Mouse (Mus musculus): Measurements from ENCODE around the gene Zkscan4. TPM values are rescaled to one million over a fixed set of nuclear protein-coding genes. Genes with fewer than 3 reads are reported as not detected.
"Not testable (repeated sequence)": the region's sequence is repeated elsewhere in the genome, so short reads cannot be mapped to it uniquely, and the experiment has no call there.

Zkscan4 gene
- polyA plus RNA-seq, 1 experiment = not detected

- Histone ChIP-seq H3K79me2 (ENCODE audit: control insufficient read depth, insufficient read depth) (peaks cover 35% of the 10 kb centered on the region), H3K79me3 (ENCODE audit: low read depth) (peaks cover 25% of the 10 kb centered on the region), H3K36me3 (ENCODE audit: control insufficient read depth, insufficient read depth) (peaks cover 52% of the 10 kb centered on the region), H3K27me3 (ENCODE audit: control insufficient read depth, insufficient read depth, insufficient read length) (no peaks in the 10 kb centered on the region), H3K4me3 (ENCODE audit: insufficient read depth, poor library complexity, severe bottlenecking) (no peak overlapping the region), H3ac (ENCODE audit: control insufficient read depth, insufficient read length, low read depth) (no peak overlapping the region)
- TF ChIP-seq USF1 (IDR thresholded peaks at IDR 0.05; ENCODE audit: low read depth) (no peak), CEBPB (IDR thresholded peaks at IDR 0.05; ENCODE audit: low read depth) (no peak), FOSL1 (IDR thresholded peaks at IDR 0.05; ENCODE audit: insufficient read depth, low read length, poor library complexity, severe bottlenecking) (no peak), MYOD1 (IDR thresholded peaks at IDR 0.05; ENCODE audit: control insufficient read depth, insufficient read length, low read depth) (no peak), CTCF (IDR thresholded peaks at IDR 0.05; ENCODE audit: control insufficient read depth, insufficient read depth, insufficient read length) (no peak), MAX (IDR thresholded peaks at IDR 0.05) (no peak), MYOG (IDR thresholded peaks at IDR 0.05; ENCODE audit: control insufficient read depth, extremely low read depth, insufficient read length) (no peak)
These were observed 30.7 kb upstream of the Zkscan4 start for GRCm38 (mm10) chr13:21447856-21448614.

GRCm38 (mm10) chr13:21453042-21453441, 25.7 kb upstream of the Zkscan4 start:
- peak overlapping the region; percentile 75 for H3ac ChIP-seq (ENCODE audit: control insufficient read depth, insufficient read length, low read depth)
- H3K27me3 ChIP-seq (ENCODE audit: control insufficient read depth, insufficient read depth, insufficient read length) = no peaks in the 10 kb centered on the region
- peaks cover 28% of the 10 kb centered on the region for H3K79me3 ChIP-seq (ENCODE audit: low read depth)
- peaks cover 40% of the 10 kb centered on the region for H3K79me2 ChIP-seq (ENCODE audit: control insufficient read depth, insufficient read depth)
- TF ChIP-seq CEBPB (IDR thresholded peaks at IDR 0.05; ENCODE audit: low read depth) = no peak
- no peak for TF ChIP-seq MYOG (IDR thresholded peaks at IDR 0.05; ENCODE audit: control insufficient read depth, extremely low read depth, insufficient read length)
- no peak for TF ChIP-seq USF1 (IDR thresholded peaks at IDR 0.05; ENCODE audit: low read depth)
- TF ChIP-seq CTCF (IDR thresholded peaks at IDR 0.05; ENCODE audit: control insufficient read depth, insufficient read depth, insufficient read length) = no peak
- TF ChIP-seq FOSL1 (IDR thresholded peaks at IDR 0.05; ENCODE audit: insufficient read depth, low read length, poor library complexity, severe bottlenecking) = no peak
- no peak for TF ChIP-seq MAX (IDR thresholded peaks at IDR 0.05)
- TF ChIP-seq MYOD1 (IDR thresholded peaks at IDR 0.05; ENCODE audit: control insufficient read depth, insufficient read length, low read depth) = no peak
- H3K36me3 ChIP-seq (ENCODE audit: control insufficient read depth, insufficient read depth) = peaks cover 11% of the 10 kb centered on the region
- peak overlapping the region; percentile 50 for H3K4me3 ChIP-seq (ENCODE audit: insufficient read depth, poor library complexity, severe bottlenecking)

GRCm38 (mm10) chr13:21453449-21453848, 25.3 kb upstream of the Zkscan4 start, which contains the start of gene Zscan26:
Gene Zscan26 (minus strand): TSS chr13:21453730.
- Histone ChIP-seq H3K4me3 (ENCODE audit: insufficient read depth, poor library complexity, severe bottlenecking) (peak within 1 kb of the TSS; percentile 50), H3K79me3 (ENCODE audit: low read depth) (peaks cover 28% of the 10 kb centered on the region), H3K27me3 (ENCODE audit: control insufficient read depth, insufficient read depth, insufficient read length) (no peaks in the 10 kb centered on the region), H3K79me2 (ENCODE audit: control insufficient read depth, insufficient read depth) (peaks cover 40% of the 10 kb centered on the region), H3ac (ENCODE audit: control insufficient read depth, insufficient read length, low read depth) (peak within 1 kb of the TSS; percentile 75), H3K36me3 (ENCODE audit: control insufficient read depth, insufficient read depth) (peaks cover 9% of the 10 kb centered on the region)
- no peak for TF ChIP-seq FOSL1 (IDR thresholded peaks at IDR 0.05; ENCODE audit: insufficient read depth, low read length, poor library complexity, severe bottlenecking)

- peaks cover 3% of the 10 kb centered on the region for H3K36me3 ChIP-seq (ENCODE audit: control insufficient read depth, insufficient read depth)
- peaks cover 40% of the 10 kb centered on the region for H3K79me2 ChIP-seq (ENCODE audit: control insufficient read depth, insufficient read depth)
- no peak overlapping the region for H3ac ChIP-seq (ENCODE audit: control insufficient read depth, insufficient read length, low read depth)
- no peak overlapping the region for H3K4me3 ChIP-seq (ENCODE audit: insufficient read depth, poor library complexity, severe bottlenecking)
- no peaks in the 10 kb centered on the region for H3K27me3 ChIP-seq (ENCODE audit: control insufficient read depth, insufficient read depth, insufficient read length)
- TF ChIP-seq MYOG (IDR thresholded peaks at IDR 0.05; ENCODE audit: control insufficient read depth, extremely low read depth, insufficient read length) = no peak
- no peak for TF ChIP-seq CEBPB (IDR thresholded peaks at IDR 0.05; ENCODE audit: low read depth)
- no peak for TF ChIP-seq MAX (IDR thresholded peaks at IDR 0.05)
- H3K79me3 ChIP-seq (ENCODE audit: low read depth) = peaks cover 28% of the 10 kb centered on the region
These were observed 24.6 kb upstream of the Zkscan4 start for GRCm38 (mm10) chr13:21454133-21454532.

GRCm38 (mm10) chr13:21456347-21456746, 22.4 kb upstream of the Zkscan4 start:
- Histone ChIP-seq H3K4me3 (ENCODE audit: insufficient read depth, poor library complexity, severe bottlenecking) (no peak overlapping the region), H3K79me3 (ENCODE audit: low read depth) (peaks cover 17% of the 10 kb centered on the region), H3K79me2 (ENCODE audit: control insufficient read depth, insufficient read depth) (peaks cover 22% of the 10 kb centered on the region), H3ac (ENCODE audit: control insufficient read depth, insufficient read length, low read depth) (no peak overlapping the region), H3K27me3 (ENCODE audit: control insufficient read depth, insufficient read depth, insufficient read length) (no peaks in the 10 kb centered on the region), H3K36me3 (ENCODE audit: control insufficient read depth, insufficient read depth) (no peaks in the 10 kb centered on the region)
- TF ChIP-seq MYOD1 (IDR thresholded peaks at IDR 0.05; ENCODE audit: control insufficient read depth, insufficient read length, low read depth) (no peak), FOSL1 (IDR thresholded peaks at IDR 0.05; ENCODE audit: insufficient read depth, low read length, poor library complexity, severe bottlenecking) (no peak), MAX (IDR thresholded peaks at IDR 0.05) (no peak), USF1 (IDR thresholded peaks at IDR 0.05; ENCODE audit: low read depth) (no peak), CEBPB (IDR thresholded peaks at IDR 0.05; ENCODE audit: low read depth) (no peak), CTCF (IDR thresholded peaks at IDR 0.05; ENCODE audit: control insufficient read depth, insufficient read depth, insufficient read length) (no peak), MYOG (IDR thresholded peaks at IDR 0.05; ENCODE audit: control insufficient read depth, extremely low read depth, insufficient read length) (no peak)

- not testable (repeated sequence) for H3K36me3 ChIP-seq (ENCODE audit: control insufficient read depth, insufficient read depth); H3K79me2 ChIP-seq (ENCODE audit: control insufficient read depth, insufficient read depth); H3K4me3 ChIP-seq (ENCODE audit: insufficient read depth, poor library complexity, severe bottlenecking); H3K79me3 ChIP-seq (ENCODE audit: low read depth); H3K27me3 ChIP-seq (ENCODE audit: control insufficient read depth, insufficient read depth, insufficient read length); H3ac ChIP-seq (ENCODE audit: control insufficient read depth, insufficient read length, low read depth)
These were observed 16.2 kb upstream of the Zkscan4 start for GRCm38 (mm10) chr13:21462516-21462915.
